Mouse (Mus musculus): ENCODE measurements around the gene Cacng7. TPM values are rescaled to one million over a fixed set of nuclear protein-coding genes. Genes with fewer than 3 reads are reported as not detected.

Cacng7 gene
- total RNA-seq, 2 experiments from 2014 or later: not detected

GRCm38 (mm10) chr7:3301628-3302555 is 30.9 kb upstream of the Cacng7 start:
- no peak for ATAC-seq (replicated peaks; ENCODE audit: poor library complexity, severe bottlenecking)

- ATAC-seq (replicated peaks; ENCODE audit: poor library complexity, severe bottlenecking): no peak
These were observed 30.0 kb upstream of the Cacng7 start for GRCm38 (mm10) chr7:3302556-3303275.

GRCm38 (mm10) chr7:3303276-3303781 is 29.4 kb upstream of the Cacng7 start:
- peak; percentile 32 for ATAC-seq (replicated peaks; ENCODE audit: poor library complexity, severe bottlenecking)

- no peak for ATAC-seq (replicated peaks; ENCODE audit: poor library complexity, severe bottlenecking)
These were observed 29.0 kb upstream of the Cacng7 start for GRCm38 (mm10) chr7:3303789-3304188.

DNA sequence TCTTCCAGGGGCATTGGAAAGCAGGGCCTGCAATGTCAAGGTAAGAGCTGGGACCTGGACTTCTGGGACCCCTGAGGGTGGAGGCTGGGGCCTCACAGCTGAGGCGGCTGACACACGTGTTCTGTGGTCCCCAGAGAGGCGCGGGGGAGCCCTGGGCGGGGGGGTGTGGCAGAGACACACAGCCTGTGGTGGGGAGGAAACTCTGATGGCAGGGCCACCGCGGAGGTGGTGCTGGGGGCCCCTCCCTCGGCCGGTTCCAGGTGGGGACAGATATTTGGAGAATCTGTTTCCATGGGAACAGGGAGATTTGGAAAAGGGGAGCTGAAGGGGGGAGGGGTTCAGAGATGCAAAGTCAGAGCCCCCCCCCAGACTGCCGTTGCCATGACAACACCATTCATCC is 28.5 kb upstream of the Cacng7 start:
- ATAC-seq (replicated peaks; ENCODE audit: poor library complexity, severe bottlenecking): no peak; the same call in 1 of the 2 replicates

DNA sequence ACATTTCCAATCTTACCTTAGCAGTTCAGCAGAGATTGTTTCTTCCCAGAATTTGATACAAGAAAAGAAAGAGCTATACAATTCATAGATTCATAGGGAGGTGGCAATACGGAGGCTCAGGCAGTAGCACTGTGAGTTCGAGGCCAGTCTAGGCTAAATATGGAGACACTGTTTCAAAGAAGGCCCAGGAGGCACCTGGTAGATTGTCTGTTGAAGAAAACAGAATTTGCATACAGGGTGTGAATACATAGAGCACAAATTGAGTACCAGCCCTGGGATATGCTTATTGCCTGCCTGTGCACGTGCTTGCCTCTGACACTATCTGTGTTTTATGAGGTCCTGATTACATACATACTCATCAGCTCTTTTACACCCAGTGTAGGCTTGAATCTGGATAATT is 26.4 kb upstream of the Cacng7 start:
- no peak for ATAC-seq (replicated peaks; ENCODE audit: poor library complexity, severe bottlenecking)

DNA sequence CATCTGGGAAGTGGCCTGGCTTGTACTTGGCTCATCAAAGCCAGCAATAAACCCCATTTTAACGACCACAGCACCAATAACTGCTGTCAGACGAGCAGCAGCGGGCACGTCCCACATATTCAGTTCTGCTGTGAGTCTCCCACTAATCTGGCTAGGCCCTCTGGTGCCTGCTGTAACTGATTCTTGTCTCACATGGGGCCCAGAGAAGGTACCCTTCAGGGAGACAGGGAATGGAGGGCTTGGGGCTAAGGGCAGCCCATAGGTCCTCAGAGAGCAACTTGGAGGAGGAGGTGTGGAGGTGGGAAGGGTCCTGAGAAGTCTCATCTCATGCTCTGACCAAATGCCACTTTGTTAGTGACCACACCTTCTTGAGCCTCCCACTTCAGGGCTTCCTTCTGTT is 24.1 kb upstream of the Cacng7 start:
- ATAC-seq (replicated peaks; ENCODE audit: poor library complexity, severe bottlenecking): no peak

- ATAC-seq (replicated peaks; ENCODE audit: poor library complexity, severe bottlenecking): no peak
These were observed 22.5 kb upstream of the Cacng7 start for GRCm38 (mm10) chr7:3310233-3310632.

- no peak for ATAC-seq (replicated peaks; ENCODE audit: poor library complexity, severe bottlenecking)
These were observed 19.2 kb upstream of the Cacng7 start for GRCm38 (mm10) chr7:3313571-3313970.

GRCm38 (mm10) chr7:3314121-3314520 is 18.6 kb upstream of the Cacng7 start:
- no peak for ATAC-seq (replicated peaks; ENCODE audit: poor library complexity, severe bottlenecking)

DNA sequence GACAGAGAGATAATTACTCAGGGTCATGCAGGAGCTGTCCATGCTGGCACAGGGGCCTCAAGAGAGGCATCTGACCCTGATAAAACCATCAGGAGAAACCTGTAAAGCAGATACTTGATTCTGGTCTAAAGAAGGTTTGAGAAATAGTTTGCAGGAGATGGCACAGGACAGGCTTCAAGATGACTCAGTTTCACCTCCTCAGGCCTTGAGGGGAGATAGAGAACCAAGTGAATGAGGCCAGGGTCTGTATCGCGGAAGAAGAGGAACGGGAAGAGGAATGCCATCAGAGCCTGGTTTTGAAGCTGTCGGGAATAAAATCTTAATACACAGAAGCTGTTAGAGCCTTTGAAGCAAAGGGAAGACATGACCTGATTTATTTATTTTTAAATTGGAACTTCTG is 15.1 kb upstream of the Cacng7 start:
- ATAC-seq (replicated peaks; ENCODE audit: poor library complexity, severe bottlenecking): no peak

DNA sequence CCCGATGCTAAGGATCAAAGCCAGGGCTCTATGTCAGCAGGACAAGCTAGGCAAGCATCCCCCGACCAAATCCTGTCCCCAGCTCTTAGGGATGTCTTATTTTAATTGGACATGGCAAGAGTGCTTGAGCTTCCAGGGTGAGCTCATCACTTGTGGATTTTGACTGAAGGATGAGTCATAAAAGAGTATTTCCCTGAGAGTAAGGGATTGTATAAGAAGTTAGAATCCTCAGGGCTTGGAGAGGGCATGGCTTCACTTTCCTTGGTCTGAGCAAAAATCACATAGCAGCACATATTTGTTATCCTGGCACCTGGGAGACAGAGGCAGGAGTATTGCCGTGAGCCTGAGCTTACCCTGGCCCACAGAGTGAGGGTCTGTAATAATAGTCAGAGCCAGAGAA is 11.9 kb upstream of the Cacng7 start:
- no peak for ATAC-seq (replicated peaks; ENCODE audit: poor library complexity, severe bottlenecking)

GRCm38 (mm10) chr7:3323826-3324225 is 8.9 kb upstream of the Cacng7 start:
- ATAC-seq (replicated peaks; ENCODE audit: poor library complexity, severe bottlenecking): no peak

- no peak for ATAC-seq (replicated peaks; ENCODE audit: poor library complexity, severe bottlenecking)
These were observed 4.8 kb upstream of the Cacng7 start for GRCm38 (mm10) chr7:3327961-3328360.

DNA sequence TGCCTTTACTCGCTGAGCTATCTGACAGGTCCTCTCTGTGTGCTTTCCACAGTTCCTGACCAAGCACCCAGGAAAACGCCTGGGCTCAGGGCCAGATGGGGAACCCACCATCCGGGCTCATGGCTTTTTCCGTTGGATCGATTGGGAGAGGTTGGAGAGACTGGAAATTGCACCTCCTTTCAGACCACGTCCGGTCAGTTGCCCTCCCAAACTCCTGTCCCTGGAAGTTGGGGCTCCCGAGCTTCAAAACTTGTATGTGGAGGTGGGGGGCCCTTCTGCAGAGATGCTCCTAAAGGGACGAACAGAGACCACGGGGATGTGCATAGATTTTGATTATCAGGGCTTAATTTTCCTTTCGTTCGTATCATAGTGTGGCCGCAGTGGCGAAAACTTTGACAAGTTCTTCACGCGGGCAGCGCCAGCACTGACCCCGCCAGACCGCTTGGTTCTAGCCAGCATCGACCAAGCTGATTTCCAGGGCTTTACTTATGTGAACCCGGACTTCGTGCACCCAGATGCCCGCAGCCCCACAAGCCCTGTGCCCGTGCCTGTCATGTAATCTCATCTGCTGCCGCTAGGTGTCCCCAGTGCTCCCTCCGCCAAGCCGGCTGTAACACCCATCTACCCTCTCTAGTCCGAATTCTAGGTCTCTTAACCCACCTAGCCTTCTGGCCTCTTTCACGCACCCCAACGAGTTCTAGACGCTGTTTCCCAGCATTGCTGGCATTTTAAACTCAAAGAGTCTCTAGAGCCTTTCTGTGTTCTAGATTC is 2.8 kb upstream of the Cacng7 start:
- ATAC-seq (replicated peaks; ENCODE audit: poor library complexity, severe bottlenecking): peak; percentile 92

DNA sequence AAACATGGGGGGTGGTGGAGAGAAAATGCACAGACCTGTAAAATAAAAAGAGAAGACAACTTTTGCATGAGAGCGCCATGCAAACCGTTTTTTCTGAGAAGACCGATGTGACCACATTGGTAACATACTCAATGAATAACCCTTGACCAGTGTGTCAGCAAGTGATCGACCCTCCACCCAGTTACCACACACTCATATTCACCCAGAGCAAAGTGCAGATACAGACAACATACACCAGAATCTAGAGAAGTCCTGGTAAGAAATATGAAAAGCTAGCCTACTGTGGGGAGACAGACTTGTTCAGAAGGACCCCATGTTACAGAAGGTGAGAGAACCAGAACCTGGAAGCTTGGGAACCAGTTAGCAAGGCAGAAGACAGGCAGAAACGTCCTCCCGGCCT is 1.6 kb upstream of the Cacng7 start:
- no peak for ATAC-seq (replicated peaks; ENCODE audit: poor library complexity, severe bottlenecking)

DNA sequence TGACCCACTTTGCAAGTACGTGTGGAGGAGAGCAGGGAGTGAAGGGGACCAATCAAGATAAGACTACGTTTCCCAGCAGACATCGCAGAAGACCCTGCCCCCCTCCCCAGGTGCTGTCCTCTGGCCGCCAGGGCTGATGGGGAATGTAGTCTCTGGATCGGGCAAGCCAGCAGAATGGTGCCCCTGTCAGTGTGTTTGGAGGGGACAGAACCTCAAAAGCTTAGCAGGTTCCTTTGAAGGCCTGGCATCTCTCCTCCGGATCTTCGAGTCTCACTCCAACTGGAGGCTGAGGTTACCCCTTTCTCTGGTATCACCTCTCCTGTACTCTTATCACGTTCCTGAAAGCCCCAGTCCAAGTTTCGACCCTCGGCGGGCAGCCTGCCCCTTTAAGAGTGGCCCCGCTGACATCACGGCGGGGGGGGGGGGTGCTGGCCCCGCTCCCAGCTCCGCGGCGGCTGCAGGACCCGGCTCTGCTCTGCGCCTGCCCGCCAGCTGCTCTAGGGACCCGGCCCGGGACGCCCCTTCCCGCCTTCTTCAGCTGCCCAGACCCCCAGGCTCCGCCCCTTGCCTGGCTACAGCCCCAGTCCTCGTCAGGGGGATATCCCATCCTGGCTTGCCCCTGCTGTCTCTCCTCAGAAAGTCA is 1.1 kb upstream of the Cacng7 start:
- ATAC-seq (replicated peaks; ENCODE audit: poor library complexity, severe bottlenecking): peak; percentile 8; the same call in 1 of the 2 replicates

GRCm38 (mm10) chr7:3332224-3332615 is 535 bp upstream of the Cacng7 start:
- no peak for ATAC-seq (replicated peaks; ENCODE audit: poor library complexity, severe bottlenecking)

GRCm38 (mm10) chr7:3333542-3333941 is 787 bp downstream of the Cacng7 start:
- ATAC-seq (replicated peaks; ENCODE audit: poor library complexity, severe bottlenecking): no peak

DNA sequence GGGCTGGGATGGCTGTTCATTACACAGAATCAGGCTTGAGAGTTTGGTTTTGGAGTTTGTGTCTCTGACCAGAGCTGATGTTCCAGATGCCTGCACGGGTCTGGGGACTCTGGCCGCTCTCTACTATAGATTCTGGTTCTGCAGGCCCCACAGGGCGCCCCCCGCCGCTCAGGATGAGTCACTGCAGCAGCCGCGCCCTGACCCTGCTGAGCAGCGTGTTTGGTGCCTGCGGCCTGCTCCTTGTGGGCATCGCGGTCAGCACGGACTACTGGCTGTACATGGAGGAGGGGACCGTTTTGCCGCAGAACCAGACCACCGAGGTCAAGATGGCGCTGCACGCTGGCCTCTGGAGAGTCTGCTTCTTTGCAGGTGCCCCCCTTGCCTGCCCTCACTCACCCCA is 3.7 kb downstream of the Cacng7 start:
- no peak for ATAC-seq (replicated peaks; ENCODE audit: poor library complexity, severe bottlenecking)

All from granulocyte monocyte progenitor cell, adult 5-6 weeks (primary cell).